In the genomic region with DNA sequence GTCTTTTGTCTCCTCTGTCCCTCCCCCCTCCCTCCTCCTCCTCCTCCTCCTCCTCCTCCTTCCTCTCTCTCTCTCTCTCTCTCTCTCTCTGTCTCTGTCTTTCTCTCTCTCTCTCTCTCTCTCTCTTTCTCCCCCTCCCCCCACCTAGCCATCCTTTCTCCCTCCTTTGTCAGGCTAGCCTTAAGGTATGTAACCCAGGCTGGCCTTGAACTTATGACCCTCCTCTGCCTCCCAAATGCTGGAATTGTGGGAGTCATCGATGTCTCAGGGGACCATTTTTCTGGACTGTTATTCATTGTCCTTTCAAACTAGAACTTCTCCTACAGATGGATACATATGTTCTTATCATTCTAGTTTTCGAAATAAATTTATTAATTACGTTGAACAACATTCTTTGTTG, we compare ENCODE assay signal across 34 mouse cellular contexts.
"Had no signal": no experiment of that assay in that cellular context is flagged by ENCODE, and none has a peak within 500 bp of the region (broad histone marks: within the 10 kb centered on the region; RNA-seq: fewer than 3 reads in every experiment).

No protein-coding gene starts in this region.

- DNase-seq: heart, postnatal 10 days; heart, postnatal 14 days; heart, postnatal 36 days; heart, postnatal 4 days; kidney, adult 11 months; kidney, adult 18-20 months; kidney, adult 2 months; kidney, adult 8-10 months; kidney, adult 9 months; kidney, postnatal 10 days; kidney, postnatal 14 days; kidney, postnatal 25 days; kidney, postnatal 36 days; kidney, postnatal 4 days; layer of hippocampus, adult 9-11 months; layer of hippocampus, postnatal 36 days had no signal

- H3K4me3 ChIP-seq: heart, embryonic 10.5 days; heart, embryonic 12.5 days; heart, embryonic 13.5 days; heart, embryonic 15.5 days; hindbrain, embryonic 10.5 days; hindbrain, embryonic 12.5 days; hindbrain, embryonic 13.5 days; hindbrain, embryonic 15.5 days; intestine, embryonic 15.5 days; kidney, embryonic 15.5 days; layer of hippocampus, adult 2 months had no signal

- H3K27ac ChIP-seq: heart, embryonic 10.5 days; heart, embryonic 13.5 days; heart, embryonic 15.5 days; hindbrain, embryonic 10.5 days; hindbrain, embryonic 12.5 days; hindbrain, embryonic 13.5 days; hindbrain, embryonic 14.5 days; hindbrain, embryonic 15.5 days; hindbrain, postnatal 0 days; intestine, embryonic 15.5 days; kidney, embryonic 15.5 days had no signal

- H3K27me3 ChIP-seq: heart, embryonic 12.5 days; heart, embryonic 13.5 days; heart, embryonic 15.5 days; hindbrain, embryonic 12.5 days; hindbrain, embryonic 13.5 days; hindbrain, embryonic 15.5 days; intestine, embryonic 15.5 days; kidney, embryonic 15.5 days had no signal

- H3K9ac ChIP-seq: heart, embryonic 12.5 days; heart, embryonic 13.5 days; heart, embryonic 15.5 days; hindbrain, embryonic 12.5 days; hindbrain, embryonic 13.5 days; hindbrain, embryonic 14.5 days; hindbrain, embryonic 15.5 days; intestine, embryonic 15.5 days; kidney, embryonic 15.5 days had no signal

- H3K4me1 ChIP-seq: heart, embryonic 12.5 days; heart, embryonic 13.5 days; heart, embryonic 15.5 days; hindbrain, embryonic 10.5 days; hindbrain, embryonic 12.5 days; hindbrain, embryonic 13.5 days; hindbrain, embryonic 15.5 days; intestine, embryonic 15.5 days; kidney, embryonic 15.5 days had no signal

- H3K36me3 ChIP-seq: heart, embryonic 12.5 days; heart, embryonic 13.5 days; heart, embryonic 15.5 days; hindbrain, embryonic 10.5 days; hindbrain, embryonic 12.5 days; hindbrain, embryonic 13.5 days; hindbrain, embryonic 15.5 days; intestine, embryonic 15.5 days; kidney, embryonic 15.5 days had no signal

- H3K9me3 ChIP-seq: heart, embryonic 10.5 days; heart, embryonic 13.5 days; heart, embryonic 15.5 days; hindbrain, embryonic 10.5 days; hindbrain, embryonic 12.5 days; hindbrain, embryonic 13.5 days; hindbrain, embryonic 15.5 days; intestine, embryonic 15.5 days; kidney, embryonic 15.5 days had no signal

- ATAC-seq: hindbrain, embryonic 16.5 days; hindbrain, postnatal 0 days; inflammation-experienced regulatory T-cells, adult 6 months; intestine, embryonic 15.5 days; intestine, embryonic 16.5 days; intestine, postnatal 0 days had no signal

- H3K4me2 ChIP-seq: heart, embryonic 11.5 days; heart, embryonic 12.5 days; heart, embryonic 13.5 days; heart, embryonic 15.5 days; hindbrain, embryonic 12.5 days; hindbrain, embryonic 13.5 days; hindbrain, embryonic 14.5 days; hindbrain, embryonic 15.5 days; intestine, embryonic 15.5 days; kidney, embryonic 15.5 days had no signal
